Comparison of ENCODE assay signal across 19 mouse cellular contexts in the genomic region with DNA sequence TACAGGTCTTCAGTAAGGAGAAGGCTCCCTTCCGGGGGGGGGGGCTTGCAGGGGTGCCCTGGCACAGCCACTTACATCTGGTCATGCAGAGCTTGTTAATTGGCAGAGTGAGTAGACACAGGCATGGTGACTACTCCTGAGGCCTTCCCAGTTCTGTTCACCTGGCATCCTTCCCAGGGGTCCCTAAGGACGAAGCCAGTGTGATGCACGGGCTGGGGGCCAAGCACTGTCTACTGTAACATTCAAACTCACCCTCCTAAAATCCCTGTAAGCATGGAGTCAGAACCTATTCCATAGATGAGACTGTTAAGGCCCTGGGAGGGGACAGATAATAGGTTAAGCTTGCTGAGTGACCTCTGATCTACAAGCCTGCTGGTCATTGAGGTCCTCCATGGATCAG. TPM values are rescaled to one million over a fixed set of nuclear protein-coding genes. Genes with fewer than 3 reads are reported as not detected.
A peak's percentile ranks its signal among the peaks of the same experiment; 100 is the strongest.
DNase-seq lines count a peak whose midpoint lies in the region; ATAC-seq lines count a peak whose summit lies in the region.
"Had no signal": no experiment of that assay in that cellular context is flagged by ENCODE, and none has a peak within 500 bp of the region (broad histone marks: within the 10 kb centered on the region; RNA-seq: fewer than 3 reads in every experiment).

No protein-coding gene starts in this region.

- DNase-seq in cerebellum, postnatal 14 days, result peak; percentile 51 to 56
- no peak for DNase-seq in cerebellum, adult 9-11 months
- DNase-seq in hindbrain, embryonic 10.5 days (ENCODE audit: low spot score), result no peak
- DNase-seq in 3T3-L1 (ENCODE audit: low read depth, low spot score), result peak; percentile 24
- DNase-seq in kidney, postnatal 10 days, result no peak
- DNase-seq in lung, postnatal 4 days, result no peak
- DNase-seq: cerebellum, postnatal 36 days; gastrocnemius, postnatal 10 days; kidney, adult 2 months; layer of hippocampus, adult 9-11 months; lung, postnatal 10 days; thymus, postnatal 36 days had no signal

- H3K27me3 ChIP-seq in hindbrain, embryonic 16.5 days (replicated peaks; ENCODE audit: control insufficient read depth, insufficient read depth, low read length), result peaks cover 2% of the 10 kb centered on the region
- H3K27me3 ChIP-seq in hindbrain, embryonic 10.5 days (ENCODE audit: insufficient read depth, poor library complexity, severe bottlenecking), result peaks cover 14% of the 10 kb centered on the region
- 0 out of 2 replicates have a peak, but pooled peaks cover 7% of the 10 kb centered on the region for H3K27me3 ChIP-seq in liver, embryonic 12.5 days (replicated peaks)

- no peaks in the 10 kb centered on the region for H3K9me3 ChIP-seq in hindbrain, embryonic 16.5 days (ENCODE audit: control insufficient read depth, low read length)
- H3K9me3 ChIP-seq in hindbrain, embryonic 10.5 days, result no peaks in the 10 kb centered on the region
- no peaks in the 10 kb centered on the region for H3K9me3 ChIP-seq in liver, embryonic 12.5 days (replicated peaks)
- H3K9me3 ChIP-seq: megakaryocyte, embryonic 14.5 days had no signal

- no peaks in the 10 kb centered on the region for H3K36me3 ChIP-seq in hindbrain, embryonic 16.5 days (ENCODE audit: control insufficient read depth, insufficient read depth, low read length)
- H3K36me3 ChIP-seq in hindbrain, embryonic 10.5 days, result no peaks in the 10 kb centered on the region
- H3K36me3 ChIP-seq in liver, embryonic 12.5 days, result no peaks in the 10 kb centered on the region

- no peak overlapping the region for H3K4me3 ChIP-seq in hindbrain, embryonic 16.5 days (ENCODE audit: low read length)
- no peak overlapping the region for H3K4me3 ChIP-seq in hindbrain, embryonic 10.5 days
- H3K4me3 ChIP-seq in liver, embryonic 12.5 days, result peak overlapping the region; percentile 21
- H3K4me3 ChIP-seq: megakaryocyte, embryonic 14.5 days had no signal

- ATAC-seq in hindbrain, embryonic 16.5 days, result 0 out of 2 replicates have a peak, but pooled peaks have one; percentile 34
- peak; percentile 14; the same call in 1 of the 2 replicates for ATAC-seq in liver, embryonic 12.5 days

- no peak overlapping the region for H3K27ac ChIP-seq in hindbrain, embryonic 16.5 days (ENCODE audit: low read depth, low read length)
- H3K27ac ChIP-seq in hindbrain, embryonic 10.5 days, result no peak overlapping the region
- H3K27ac ChIP-seq in liver, embryonic 12.5 days, result no peak overlapping the region

- peaks cover 6% of the 10 kb centered on the region for H3K4me1 ChIP-seq in hindbrain, embryonic 16.5 days (ENCODE audit: control insufficient read depth, insufficient read depth, low read depth, low read length)
- peaks cover 9% of the 10 kb centered on the region for H3K4me1 ChIP-seq in hindbrain, embryonic 10.5 days (replicated peaks)
- 0 out of 2 replicates have a peak, but pooled peaks cover 12% of the 10 kb centered on the region for H3K4me1 ChIP-seq in liver, embryonic 12.5 days

- 73% methylated on average over 3 of the region's 3 CpGs for WGBS in hindbrain, embryonic 16.5 days
- 74% methylated on average over 3 of the region's 3 CpGs for WGBS in hindbrain, embryonic 10.5 days
- 53% methylated on average over 3 of the region's 3 CpGs for WGBS in liver, embryonic 12.5 days (ENCODE audit: insufficient replicate concordance)

- H3K9ac ChIP-seq in hindbrain, embryonic 16.5 days (ENCODE audit: low read depth, low read length), result no peak overlapping the region
- no peak overlapping the region for H3K9ac ChIP-seq in liver, embryonic 12.5 days

- H3K4me2 ChIP-seq in hindbrain, embryonic 16.5 days (ENCODE audit: low read length), result no peak overlapping the region
- H3K4me2 ChIP-seq in liver, embryonic 12.5 days, result peak overlapping the region; percentile 54

RNA-seq across cellular contexts. Expression of a gene that starts 1.0 kb away (rescaled TPM):
- 0.19 and 0.24 TPM in 2 replicates for polyA plus RNA-seq in hindbrain, embryonic 16.5 days (2015; fragmentation: Nextera tagmentation; extraction: Ambion mirVana)
- not detected in 2 replicates for polyA plus RNA-seq in hindbrain, embryonic 10.5 days (2016; fragmentation: Nextera tagmentation; extraction: Ambion mirVana)
- 14.5 and 16.7 TPM in 2 replicates for polyA plus RNA-seq in liver, embryonic 12.5 days (2016; fragmentation: Nextera tagmentation; extraction: Ambion mirVana)
- polyA plus RNA-seq: heart, postnatal 0 days had no signal

RNA-seq across cellular contexts. Expression of a gene that starts 9.1 kb away (rescaled TPM):
- 0.04 TPM in 1 of 2 replicates, not detected in the other for polyA plus RNA-seq in hindbrain, embryonic 16.5 days (2015; fragmentation: Nextera tagmentation; extraction: Ambion mirVana)
- not detected in 2 replicates for polyA plus RNA-seq in hindbrain, embryonic 10.5 days (2016; fragmentation: Nextera tagmentation; extraction: Ambion mirVana)
- 3.9 TPM in 2 replicates for polyA plus RNA-seq in liver, embryonic 12.5 days (2016; fragmentation: Nextera tagmentation; extraction: Ambion mirVana)
- polyA plus RNA-seq: heart, postnatal 0 days; neural tube, embryonic 14.5 days; testis, adult 2 months had no signal

RNA-seq across cellular contexts. Expression of a gene that starts 23.0 kb away (rescaled TPM):
- polyA plus RNA-seq in hindbrain, embryonic 16.5 days (2015; fragmentation: Nextera tagmentation; extraction: Ambion mirVana), result not detected in 2 replicates
- polyA plus RNA-seq in hindbrain, embryonic 10.5 days (2016; fragmentation: Nextera tagmentation; extraction: Ambion mirVana), result not detected in 2 replicates
- not detected in 2 replicates for polyA plus RNA-seq in liver, embryonic 12.5 days (2016; fragmentation: Nextera tagmentation; extraction: Ambion mirVana)
- polyA plus RNA-seq: heart, postnatal 0 days; kidney, adult 2 months; limb, embryonic 14.5 days; neural tube, embryonic 14.5 days had no signal

RNA-seq across cellular contexts. Expression of a gene that starts 45.3 kb away (rescaled TPM):
- 7.7 and 9.7 TPM in 2 replicates for polyA plus RNA-seq in hindbrain, embryonic 16.5 days (2015; fragmentation: Nextera tagmentation; extraction: Ambion mirVana)
- polyA plus RNA-seq in hindbrain, embryonic 10.5 days (2016; fragmentation: Nextera tagmentation; extraction: Ambion mirVana), result 5.8 and 8.4 TPM in 2 replicates
- polyA plus RNA-seq in liver, embryonic 12.5 days (2016; fragmentation: Nextera tagmentation; extraction: Ambion mirVana), result 5.6 and 7.9 TPM in 2 replicates

Comparison
In these comparisons a context has a peak if more than half of its experiments do, and no peak if none do; other contexts are left out.
1. DNase-seq: peak in cerebellum, postnatal 14 days (2 of 2) and 3T3-L1 (single experiment); none in cerebellum, adult 9-11 months (single experiment), hindbrain, embryonic 10.5 days (single experiment), kidney, postnatal 10 days (single experiment) and lung, postnatal 4 days (0 of 2).
2. RNA of a gene that starts 1.0 kb away (polyA plus RNA-seq): 14.5 to 16.7 TPM in liver, embryonic 12.5 days; 0.19 to 0.24 TPM in hindbrain, embryonic 16.5 days and not detected in hindbrain, embryonic 10.5 days; every median in the first group is over 10 times any median in the second.